Mouse (Mus musculus) heart, postnatal 10 days (tissue): ENCODE measurements around the gene Vmn1r231. TPM values are rescaled to one million over a fixed set of nuclear protein-coding genes. Genes with fewer than 3 reads are reported as not detected.

Experiments
- DNase-seq, 2 experiments: peaks; one replicate each; pipeline ENCODE4 v3.0.0; 2021
- intact Hi-C: fragments of 180-260 bp; cut with DNase I; formaldehyde crosslinking; loops from one replicate; pipeline ENCODE4 v1.15.1; 2025
- total RNA-seq, 2 experiments: library from RNA; stranded (reverse); gene quantifications; 2 replicates each; pipeline ENCODE4 v1.2.3; 2021

The Vmn1r231 gene
- total RNA-seq: not detected

DNA sequence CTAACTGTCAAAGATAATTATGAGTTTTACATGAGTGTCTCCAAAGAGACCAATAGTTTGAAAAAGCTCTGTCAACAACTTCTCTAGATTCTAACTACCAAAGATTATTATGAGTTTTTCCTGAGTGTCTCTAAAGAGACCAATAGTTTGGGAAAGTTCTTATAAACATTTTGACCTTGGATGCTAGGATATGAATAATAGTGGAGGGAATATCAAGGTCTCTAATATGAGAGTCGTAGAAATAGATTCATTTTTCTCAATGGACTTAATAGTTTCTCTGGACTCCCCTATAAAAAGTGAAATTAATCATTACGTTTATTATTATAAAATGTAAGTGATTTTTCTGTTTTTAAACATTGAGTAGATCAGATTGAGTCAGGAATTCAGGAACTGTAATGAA is at the start of gene Vmn1r231:
TSS of gene Vmn1r231 (minus strand) at position 101 of the 400 bp plus-strand sequence.
- DNase-seq: no peak
- intact Hi-C loops: no loop called here

DNA sequence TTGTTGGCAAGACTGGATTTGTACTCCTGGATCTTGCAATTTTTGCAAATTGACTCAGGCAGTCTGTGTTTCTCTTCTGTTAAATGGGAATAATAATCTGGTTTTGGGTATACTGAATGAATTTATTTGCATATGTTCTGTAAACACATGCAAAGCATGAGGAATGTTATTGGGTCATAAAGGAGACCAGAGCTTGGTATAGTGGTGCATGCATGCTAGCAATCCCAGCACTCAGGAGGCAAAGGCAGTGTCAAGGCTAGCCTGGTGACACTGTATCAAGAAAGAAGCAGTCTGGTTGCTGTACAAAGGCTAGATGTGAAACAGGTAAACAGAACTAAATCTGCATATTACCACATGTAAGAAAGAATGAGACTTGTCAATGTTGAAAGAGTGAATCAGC is 41.7 kb upstream of the Vmn1r231 start:
- intact Hi-C loops: loop anchor here (10.0 kb wide), 2 partner anchors 508 to 588 kb away; partner anchors contain the start of genes Zfp51 and Zfp52
- DNase-seq: no peak

DNA sequence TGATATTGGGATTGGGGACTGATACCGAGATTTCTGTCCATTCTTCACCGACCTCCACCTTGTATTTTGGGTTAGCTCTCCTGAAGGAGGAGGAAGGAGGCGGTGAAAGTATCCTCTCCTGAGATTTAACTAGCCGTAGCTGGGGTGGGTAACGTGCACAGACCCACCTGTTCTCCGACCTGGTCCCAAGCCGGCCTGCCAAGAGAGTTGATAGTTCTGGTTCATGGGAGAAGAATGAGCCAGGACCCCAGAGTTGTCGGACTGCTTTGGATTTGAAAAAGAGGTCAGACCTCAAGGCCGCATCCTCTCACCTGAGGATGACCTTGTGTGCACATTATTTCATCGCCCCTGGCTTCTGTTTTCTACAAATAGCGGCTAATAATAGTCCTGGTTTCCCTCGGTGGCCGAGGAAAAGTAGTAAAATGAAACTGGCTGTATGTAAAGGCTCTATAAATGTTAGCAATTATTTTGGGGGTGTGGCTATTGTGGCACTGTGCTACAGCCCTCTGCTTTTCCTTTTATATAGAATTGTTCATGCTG is 41.2 kb upstream of the Vmn1r231 start:
- peak in 1 of 2 experiments; percentile 43 for DNase-seq
- intact Hi-C loops: loop anchor here (10.0 kb wide), 2 partner anchors 509 to 589 kb away; partner anchors contain the start of genes Zfp51 and Zfp52

DNA sequence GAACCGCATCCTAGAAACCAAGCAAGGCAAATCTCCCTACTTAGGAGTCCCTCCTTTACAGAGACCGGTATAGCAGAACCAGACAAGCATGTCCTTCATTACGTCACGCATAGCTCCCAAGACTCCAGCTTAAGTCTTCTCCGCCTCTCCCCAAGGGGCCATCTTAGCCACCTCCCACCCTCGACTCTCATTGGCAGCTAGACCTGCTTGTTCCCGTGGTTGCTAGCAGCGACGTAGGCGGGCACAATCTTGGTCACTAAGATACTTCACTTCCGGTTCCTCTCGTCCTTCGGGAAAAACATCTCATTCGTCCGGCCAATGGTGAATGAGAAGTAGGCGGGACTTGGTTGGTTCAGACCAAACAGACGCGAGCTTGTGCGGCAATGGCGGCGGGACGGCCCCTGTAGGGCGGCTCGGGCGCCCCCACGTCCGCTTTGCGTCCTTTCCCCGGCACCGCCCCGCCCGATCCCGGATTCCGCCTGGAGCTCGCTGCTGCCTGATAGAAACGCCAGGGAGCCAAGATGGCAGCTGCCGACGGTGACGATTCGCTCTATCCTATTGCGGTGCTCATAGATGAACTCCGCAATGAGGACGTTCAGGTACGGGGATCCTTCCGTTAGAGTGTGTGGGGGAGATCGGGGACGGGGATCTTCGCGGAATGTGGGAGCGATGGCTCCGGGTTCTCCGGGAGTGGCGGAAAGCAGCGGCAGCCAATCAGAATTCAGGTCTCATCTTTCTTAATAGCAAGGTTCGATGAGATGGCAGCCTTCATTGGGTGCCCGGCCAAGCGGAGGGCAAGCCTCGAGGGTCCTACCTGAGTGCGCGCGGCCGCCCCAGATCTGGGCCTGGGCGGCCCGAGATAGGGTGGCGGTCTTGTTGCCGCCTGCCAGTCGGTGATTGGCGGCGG is 40.3 kb upstream of the Vmn1r231 start, which contains the start of gene Ppp2r1a:
TSS of gene Ppp2r1a (plus strand) at position 327 of the 907 bp plus-strand sequence.
- DNase-seq: peak; percentile 100
- intact Hi-C loops: loop anchor here (10.0 kb wide), 2 partner anchors 510 to 590 kb away; partner anchors contain the start of genes Zfp51 and Zfp52

DNA sequence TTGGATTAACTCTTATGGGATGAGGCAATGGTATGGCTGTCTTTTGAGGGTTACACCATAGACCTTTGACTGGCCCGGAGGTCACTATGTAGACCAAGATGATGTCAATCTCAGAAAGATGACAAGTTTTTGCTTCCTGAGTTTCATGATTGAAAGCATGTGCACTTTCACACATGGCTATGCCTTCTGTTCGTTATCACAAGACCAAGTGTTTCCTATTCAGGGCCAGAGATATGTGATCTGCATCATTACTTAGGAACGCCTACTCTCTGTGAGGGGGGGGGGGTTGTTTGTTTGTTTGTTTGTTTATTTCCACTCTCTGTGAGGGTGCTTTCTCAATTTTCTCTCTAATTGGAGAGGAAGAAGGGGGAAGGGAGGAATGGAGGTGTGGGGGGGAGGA is 39.3 kb upstream of the Vmn1r231 start:
- no peak for DNase-seq
- intact Hi-C loops: loop anchor here (10.0 kb wide), 2 partner anchors 511 to 591 kb away; partner anchors contain the start of genes Zfp51 and Zfp52

DNA sequence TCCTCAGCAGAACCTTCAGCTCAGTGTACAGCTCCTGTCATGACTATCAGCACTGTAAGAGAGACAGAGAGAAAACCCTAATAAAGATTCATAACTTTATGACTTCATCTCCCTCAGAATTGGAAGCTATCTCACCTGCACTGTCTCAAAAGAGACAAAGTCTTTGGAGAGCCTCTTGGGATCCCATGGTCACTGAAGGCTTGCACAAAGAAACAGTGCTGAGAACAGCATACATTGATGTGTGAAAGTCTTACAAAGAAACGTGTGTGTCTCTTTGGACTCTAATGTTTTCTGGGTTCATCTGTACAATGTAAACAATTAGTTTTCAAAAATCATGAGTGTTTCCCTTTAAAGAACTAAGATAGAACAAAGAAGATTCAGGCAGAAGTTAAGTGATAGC is 14.7 kb upstream of the Vmn1r231 start, which contains the start of gene Vmn1r232:
TSS of gene Vmn1r232 (minus strand) at position 101 of the 400 bp plus-strand sequence.
- no peak for DNase-seq
- intact Hi-C loops: no loop called here

DNA sequence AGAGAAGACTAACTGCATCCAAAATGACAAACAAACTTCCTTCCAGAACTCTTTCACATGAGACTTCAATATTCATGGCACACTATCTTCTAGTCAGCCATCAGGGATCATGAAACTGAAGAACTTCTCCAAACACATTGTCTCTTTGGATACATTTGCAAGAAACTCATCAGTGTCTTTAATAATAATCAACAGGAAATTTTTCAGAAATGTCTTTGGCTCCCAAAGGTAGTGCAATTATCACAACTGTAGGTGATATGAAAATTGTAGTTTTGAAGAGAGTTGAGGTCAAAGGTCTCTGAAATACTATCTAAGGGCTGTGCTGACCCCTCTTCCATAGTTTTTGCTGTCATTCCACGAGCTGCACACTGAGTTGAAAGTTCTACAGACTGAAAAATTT is 64.7 kb downstream of the Vmn1r231 start, which contains the start of gene Vmn1r230:
TSS of gene Vmn1r230 (plus strand) at position 301 of the 400 bp plus-strand sequence.
- no peak for DNase-seq
- intact Hi-C loops: no loop called here

Other genes with a start within 250 kb of the Vmn1r231 start
- not detected for gene Vmn1r226, start 222.2 kb downstream of the Vmn1r231 start, total RNA-seq
- not detected for gene Vmn1r227, start 175.2 kb downstream of the Vmn1r231 start, total RNA-seq
- not detected for gene Vmn1r228, start 118.9 kb downstream of the Vmn1r231 start, total RNA-seq
- gene Vmn1r229, start 93.5 kb downstream of the Vmn1r231 start, total RNA-seq: not detected
- gene Vmn1r230, start 64.6 kb downstream of the Vmn1r231 start, total RNA-seq: not detected
- gene Vmn1r232, start 14.6 kb upstream of the Vmn1r231 start, total RNA-seq: not detected
- 100 to 1,000 TPM; 266 TPM for gene Ppp2r1a, start 40.2 kb upstream of the Vmn1r231 start, total RNA-seq
- gene Vmn1r233, start 91.4 kb upstream of the Vmn1r231 start, total RNA-seq: not detected
- 10 to 100 TPM; 16.3 to 16.4 TPM for gene Zfp160, start 103.8 kb upstream of the Vmn1r231 start, total RNA-seq